Mouse (Mus musculus) bone marrow macrophage, adult 2 months (primary cell): ENCODE measurements around the gene Col4a2.

ENCODE experiments used
- CTCF ChIP-seq: IDR thresholded peaks from 2 replicates; pipeline ENCODE4 v1.5.1; 2012; ENCODE audit warnings: low read depth, mild to moderate bottlenecking, low read length, moderate library complexity
- POLR2A ChIP-seq: IDR thresholded peaks from 2 replicates; pipeline ENCODE4 v1.6.1; 2012; ENCODE audit warnings: mild to moderate bottlenecking, low read depth, low read length, borderline replicate concordance

GRCm38 (mm10) chr8:11482537-11482936 lies 169.9 kb downstream of the Col4a2 start:
- no peak for TF ChIP-seq POLR2A
- no peak for TF ChIP-seq CTCF
